ENCODE assay signal across 12 mouse cellular contexts in the genomic region with DNA sequence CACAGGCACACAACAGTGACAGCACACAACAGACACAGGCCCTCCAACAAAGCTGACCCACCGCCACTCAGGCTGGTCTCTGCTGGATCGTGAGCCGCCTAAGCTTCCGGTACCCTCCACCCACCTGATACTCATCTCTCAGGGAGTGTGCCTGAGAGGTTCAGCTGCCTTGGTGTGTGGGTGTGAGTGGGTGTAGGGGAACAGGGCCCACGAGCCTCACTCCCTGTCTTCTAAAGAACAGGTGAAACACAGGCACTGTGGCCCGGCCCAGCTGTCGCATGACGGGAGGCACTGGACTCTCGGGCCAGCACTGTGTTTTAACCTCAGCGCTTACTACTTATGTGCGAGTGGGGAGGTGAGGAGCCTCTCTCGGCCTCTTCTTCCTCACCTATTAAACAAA. TPM values are rescaled to one million over a fixed set of nuclear protein-coding genes. Genes with fewer than 3 reads are reported as not detected.
DNase-seq lines count a peak whose midpoint lies in the region; ATAC-seq and TF ChIP-seq lines count a peak whose summit lies in the region.
"Had no signal": no experiment of that assay in that cellular context is flagged by ENCODE, and none has a peak within 500 bp of the region (broad histone marks: within the 10 kb centered on the region; RNA-seq: fewer than 3 reads in every experiment).

No protein-coding gene starts in this region.

- peaks cover 24% of the 10 kb centered on the region for H3K36me3 ChIP-seq in heart, embryonic 13.5 days
- H3K36me3 ChIP-seq in heart, adult 2 months (ENCODE audit: control insufficient read depth, insufficient read depth, low read length) = no peaks in the 10 kb centered on the region
- no peaks in the 10 kb centered on the region; the same call in 1 of the 2 replicates for H3K36me3 ChIP-seq in midbrain, embryonic 11.5 days (ENCODE audit: control insufficient read depth, insufficient read depth, low read length)
- peaks cover 22% of the 10 kb centered on the region for H3K36me3 ChIP-seq in midbrain, embryonic 14.5 days (ENCODE audit: control insufficient read depth, insufficient read depth, low read length)
- peaks cover 9% of the 10 kb centered on the region for H3K36me3 ChIP-seq in hindbrain, embryonic 15.5 days
- peaks cover 29% of the 10 kb centered on the region for H3K36me3 ChIP-seq in neural tube, embryonic 13.5 days

- H3K4me1 ChIP-seq in heart, embryonic 13.5 days = peaks cover 43% of the 10 kb centered on the region
- peaks cover 11% of the 10 kb centered on the region for H3K4me1 ChIP-seq in heart, adult 2 months (ENCODE audit: control insufficient read depth, insufficient read depth, low read length)
- H3K4me1 ChIP-seq in midbrain, embryonic 11.5 days (ENCODE audit: control insufficient read depth, insufficient read depth, low read length) = peaks cover 19% of the 10 kb centered on the region
- peaks cover 18% of the 10 kb centered on the region for H3K4me1 ChIP-seq in midbrain, embryonic 14.5 days (ENCODE audit: control insufficient read depth, insufficient read depth, low read length)
- H3K4me1 ChIP-seq in hindbrain, embryonic 15.5 days (replicated peaks) = peaks cover 44% of the 10 kb centered on the region
- peaks cover 45% of the 10 kb centered on the region for H3K4me1 ChIP-seq in neural tube, embryonic 13.5 days (replicated peaks)

- no peak for DNase-seq in heart, adult 2 months
- DNase-seq in midbrain, embryonic 11.5 days (ENCODE audit: low spot score, missing footprints) = peak; percentile 62
- DNase-seq in midbrain, embryonic 14.5 days = no peak
- no peak for DNase-seq in gastrocnemius, postnatal 4 days (ENCODE audit: low spot score in 2 of 2)
- DNase-seq in right cerebral cortex, adult 18-20 months = no peak
- DNase-seq: kidney, postnatal 14 days; right cerebral cortex, postnatal 14 days; thymus, adult 2 months had no signal

- TF ChIP-seq EP300 in heart, adult 2 months (IDR thresholded peaks at IDR 0.05; ENCODE audit: insufficient read depth, low read depth, low read length) = no peak

- no peak for ATAC-seq in heart, embryonic 13.5 days (ENCODE audit: extremely low read depth, insufficient number of reproducible peaks, low FRiP score, low TSS enrichment)
- no peak for ATAC-seq in midbrain, embryonic 11.5 days (ENCODE audit: low FRiP score)
- no peak for ATAC-seq in midbrain, embryonic 14.5 days (ENCODE audit: low FRiP score, low TSS enrichment)
- ATAC-seq in hindbrain, embryonic 15.5 days (ENCODE audit: low FRiP score, low read depth) = no peak
- no peak for ATAC-seq in neural tube, embryonic 13.5 days (ENCODE audit: low read depth)

- no peak for TF ChIP-seq POLR2A in heart, adult 2 months (IDR thresholded peaks at IDR 0.05; ENCODE audit: insufficient read depth, low read depth, low read length)

- H3K9ac ChIP-seq in heart, embryonic 13.5 days = no peak overlapping the region; the same call in 1 of the 2 replicates
- H3K9ac ChIP-seq in heart, adult 2 months (ENCODE audit: low read depth, low read length) = no peak overlapping the region
- H3K9ac ChIP-seq in midbrain, embryonic 11.5 days (ENCODE audit: low read length) = no peak overlapping the region
- H3K9ac ChIP-seq in midbrain, embryonic 14.5 days (replicated peaks; ENCODE audit: low read length) = no peak overlapping the region; the same call in 1 of the 2 replicates
- no peak overlapping the region for H3K9ac ChIP-seq in hindbrain, embryonic 15.5 days
- peak overlapping the region; percentile 55; the same call in 1 of the 2 replicates for H3K9ac ChIP-seq in neural tube, embryonic 13.5 days

- no peaks in the 10 kb centered on the region for H3K27me3 ChIP-seq in heart, embryonic 13.5 days (replicated peaks)
- H3K27me3 ChIP-seq in heart, adult 2 months (ENCODE audit: control insufficient read depth, insufficient read depth, low read length) = no peaks in the 10 kb centered on the region
- no peaks in the 10 kb centered on the region; the same call in 1 of the 2 replicates for H3K27me3 ChIP-seq in midbrain, embryonic 11.5 days (ENCODE audit: control insufficient read depth, insufficient read depth, low read length)
- H3K27me3 ChIP-seq in midbrain, embryonic 14.5 days (ENCODE audit: control insufficient read depth, insufficient read depth, low read length) = no peaks in the 10 kb centered on the region
- H3K27me3 ChIP-seq in hindbrain, embryonic 15.5 days = no peaks in the 10 kb centered on the region
- no peaks in the 10 kb centered on the region for H3K27me3 ChIP-seq in neural tube, embryonic 13.5 days
- H3K27me3 ChIP-seq: lung, embryonic 15.5 days had no signal

- 80% methylated on average over 12 of the region's 12 CpGs for WGBS in heart, embryonic 13.5 days
- WGBS in heart, adult 2 months = 84% methylated on average over 12 of the region's 12 CpGs
- 86% methylated on average over 12 of the region's 12 CpGs for WGBS in midbrain, embryonic 11.5 days
- WGBS in midbrain, embryonic 14.5 days = 89% methylated on average over 12 of the region's 12 CpGs
- 87% methylated on average over 12 of the region's 12 CpGs for WGBS in hindbrain, embryonic 15.5 days
- WGBS in neural tube, embryonic 13.5 days = 92% methylated on average over 12 of the region's 12 CpGs

- no peak overlapping the region for H3K27ac ChIP-seq in heart, embryonic 13.5 days (replicated peaks)
- no peak overlapping the region for H3K27ac ChIP-seq in heart, adult 2 months
- H3K27ac ChIP-seq in midbrain, embryonic 11.5 days (ENCODE audit: low read depth, low read length) = no peak overlapping the region
- H3K27ac ChIP-seq in midbrain, embryonic 14.5 days (replicated peaks; ENCODE audit: low read depth, low read length) = no peak overlapping the region
- H3K27ac ChIP-seq in hindbrain, embryonic 15.5 days (replicated peaks) = no peak overlapping the region
- no peak overlapping the region for H3K27ac ChIP-seq in neural tube, embryonic 13.5 days (replicated peaks)
- H3K27ac ChIP-seq: lung, embryonic 15.5 days had no signal

- intact Hi-C loops in heart, adult 2 months (cut with DNase I) = loop anchor here (2.0 to 10.0 kb wide), 2 partner anchors 19 to 377 kb away; a partner anchor contains a TSS

- H3K4me3 ChIP-seq in heart, embryonic 13.5 days = no peak overlapping the region
- H3K4me3 ChIP-seq in heart, adult 2 months = no peak overlapping the region
- no peak overlapping the region for H3K4me3 ChIP-seq in midbrain, embryonic 11.5 days (ENCODE audit: low read depth, low read length)
- H3K4me3 ChIP-seq in midbrain, embryonic 14.5 days (replicated peaks; ENCODE audit: low read depth, low read length) = no peak overlapping the region
- no peak overlapping the region for H3K4me3 ChIP-seq in hindbrain, embryonic 15.5 days
- H3K4me3 ChIP-seq in neural tube, embryonic 13.5 days = no peak overlapping the region
- H3K4me3 ChIP-seq: lung, embryonic 15.5 days had no signal

- TF ChIP-seq CTCF in heart, adult 2 months (IDR thresholded peaks at IDR 0.05) = no peak

- no peaks in the 10 kb centered on the region for H3K9me3 ChIP-seq in heart, embryonic 13.5 days
- H3K9me3 ChIP-seq in midbrain, embryonic 11.5 days (ENCODE audit: control insufficient read depth, low read length) = no peaks in the 10 kb centered on the region
- H3K9me3 ChIP-seq in midbrain, embryonic 14.5 days (ENCODE audit: control insufficient read depth, low read length) = no peaks in the 10 kb centered on the region
- no peaks in the 10 kb centered on the region for H3K9me3 ChIP-seq in hindbrain, embryonic 15.5 days
- no peaks in the 10 kb centered on the region for H3K9me3 ChIP-seq in neural tube, embryonic 13.5 days
- H3K9me3 ChIP-seq: lung, embryonic 15.5 days had no signal

- 0 out of 2 replicates have a peak, but pooled peaks cover 3% of the 10 kb centered on the region for H3K79me2 ChIP-seq in heart, adult 2 months (replicated peaks; ENCODE audit: control insufficient read depth, insufficient read depth, low read length)

- H3K4me2 ChIP-seq in heart, embryonic 13.5 days = 0 out of 2 replicates have a peak overlapping the region, but pooled peaks have one; percentile 11
- H3K4me2 ChIP-seq in midbrain, embryonic 11.5 days = no peak overlapping the region
- H3K4me2 ChIP-seq in midbrain, embryonic 14.5 days (ENCODE audit: low read length) = no peak overlapping the region
- H3K4me2 ChIP-seq in hindbrain, embryonic 15.5 days = 0 out of 2 replicates have a peak overlapping the region, but pooled peaks have one; percentile 7
- 0 out of 2 replicates have a peak overlapping the region, but pooled peaks have one; percentile 7 for H3K4me2 ChIP-seq in neural tube, embryonic 13.5 days

RNA-seq across cellular contexts. Expression of a gene that starts 2.8 kb away (rescaled TPM):
- polyA plus RNA-seq in heart, embryonic 13.5 days (2015; fragmentation: Nextera tagmentation; extraction: Ambion mirVana) = 54.9 and 57.7 TPM in 2 replicates
- total RNA-seq in heart, adult 2 months (2021) = 10 to 100 TPM; 28.1 to 32.0 TPM
- 30.8 and 40.6 TPM in 2 replicates for polyA plus RNA-seq in heart, adult 2 months (2012; rRNA removed)
- polyA plus RNA-seq in midbrain, embryonic 11.5 days (2014; fragmentation: Nextera tagmentation; extraction: Ambion mirVana) = 106 and 110 TPM in 2 replicates
- 68.3 and 81.4 TPM in 2 replicates for polyA plus RNA-seq in midbrain, embryonic 14.5 days (2014; fragmentation: Nextera tagmentation; extraction: Ambion mirVana)
- 101 and 109 TPM in 2 replicates for polyA plus RNA-seq in hindbrain, embryonic 15.5 days (2015; fragmentation: Nextera tagmentation; extraction: Ambion mirVana)
- 78.7 and 81.6 TPM in 2 replicates for polyA plus RNA-seq in neural tube, embryonic 13.5 days (2015; fragmentation: Nextera tagmentation; extraction: Ambion mirVana)
- 10 to 100 TPM; 55.4 to 58.1 TPM for total RNA-seq in gastrocnemius, postnatal 4 days (2021)

RNA-seq across cellular contexts. Expression of a gene that starts 9.2 kb away (rescaled TPM):
- 11.6 and 12.2 TPM in 2 replicates for polyA plus RNA-seq in heart, embryonic 13.5 days (2015; fragmentation: Nextera tagmentation; extraction: Ambion mirVana)
- total RNA-seq in heart, adult 2 months (2021) = 10 to 100 TPM; 33.4 to 36.5 TPM
- 33.7 and 34.1 TPM in 2 replicates for polyA plus RNA-seq in heart, adult 2 months (2012; rRNA removed)
- polyA plus RNA-seq in midbrain, embryonic 11.5 days (2014; fragmentation: Nextera tagmentation; extraction: Ambion mirVana) = 12.8 and 16.5 TPM in 2 replicates
- polyA plus RNA-seq in midbrain, embryonic 14.5 days (2014; fragmentation: Nextera tagmentation; extraction: Ambion mirVana) = 20.2 and 24.5 TPM in 2 replicates
- 29.7 and 30.7 TPM in 2 replicates for polyA plus RNA-seq in hindbrain, embryonic 15.5 days (2015; fragmentation: Nextera tagmentation; extraction: Ambion mirVana)
- 23.2 and 24.8 TPM in 2 replicates for polyA plus RNA-seq in neural tube, embryonic 13.5 days (2015; fragmentation: Nextera tagmentation; extraction: Ambion mirVana)
- total RNA-seq in gastrocnemius, postnatal 4 days (2021) = 10 to 100 TPM; 17.6 to 19.6 TPM

RNA-seq across cellular contexts. Expression of a gene that starts 21.4 kb away (rescaled TPM):
- 136 and 148 TPM in 2 replicates for polyA plus RNA-seq in heart, embryonic 13.5 days (2015; fragmentation: Nextera tagmentation; extraction: Ambion mirVana)
- 10 to 100 TPM; 57.3 to 68.9 TPM for total RNA-seq in heart, adult 2 months (2021)
- polyA plus RNA-seq in heart, adult 2 months (2012; rRNA removed) = 91.8 and 105 TPM in 2 replicates
- polyA plus RNA-seq in midbrain, embryonic 11.5 days (2014; fragmentation: Nextera tagmentation; extraction: Ambion mirVana) = 103 and 109 TPM in 2 replicates
- polyA plus RNA-seq in midbrain, embryonic 14.5 days (2014; fragmentation: Nextera tagmentation; extraction: Ambion mirVana) = 141 and 150 TPM in 2 replicates
- 168 and 179 TPM in 2 replicates for polyA plus RNA-seq in hindbrain, embryonic 15.5 days (2015; fragmentation: Nextera tagmentation; extraction: Ambion mirVana)
- polyA plus RNA-seq in neural tube, embryonic 13.5 days (2015; fragmentation: Nextera tagmentation; extraction: Ambion mirVana) = 154 and 155 TPM in 2 replicates
- 100 to 1,000 TPM; 191 to 192 TPM for total RNA-seq in gastrocnemius, postnatal 4 days (2021)

RNA-seq across cellular contexts. Expression of a gene that starts 23.5 kb away (rescaled TPM):
- 122 and 142 TPM in 2 replicates for polyA plus RNA-seq in heart, embryonic 13.5 days (2015; fragmentation: Nextera tagmentation; extraction: Ambion mirVana)
- 10 to 100 TPM; 45.4 to 50.3 TPM for total RNA-seq in heart, adult 2 months (2021)
- polyA plus RNA-seq in heart, adult 2 months (2012; rRNA removed) = 35.3 and 37.8 TPM in 2 replicates
- 185 and 192 TPM in 2 replicates for polyA plus RNA-seq in midbrain, embryonic 11.5 days (2014; fragmentation: Nextera tagmentation; extraction: Ambion mirVana)
- polyA plus RNA-seq in midbrain, embryonic 14.5 days (2014; fragmentation: Nextera tagmentation; extraction: Ambion mirVana) = 240 and 297 TPM in 2 replicates
- polyA plus RNA-seq in hindbrain, embryonic 15.5 days (2015; fragmentation: Nextera tagmentation; extraction: Ambion mirVana) = 291 and 302 TPM in 2 replicates
- 233 and 260 TPM in 2 replicates for polyA plus RNA-seq in neural tube, embryonic 13.5 days (2015; fragmentation: Nextera tagmentation; extraction: Ambion mirVana)
- 10 to 100 TPM; 72.3 to 75.8 TPM for total RNA-seq in gastrocnemius, postnatal 4 days (2021)

RNA-seq across cellular contexts. Expression of a gene that starts 26.9 kb away (rescaled TPM):
- 1.5 and 2.0 TPM in 2 replicates for polyA plus RNA-seq in heart, embryonic 13.5 days (2015; fragmentation: Nextera tagmentation; extraction: Ambion mirVana)
- 1 to 10 TPM; 2.8 to 4.4 TPM for total RNA-seq in heart, adult 2 months (2021)
- 3.3 and 5.1 TPM in 2 replicates for polyA plus RNA-seq in heart, adult 2 months (2012; rRNA removed)
- polyA plus RNA-seq in midbrain, embryonic 11.5 days (2014; fragmentation: Nextera tagmentation; extraction: Ambion mirVana) = 0.37 and 0.82 TPM in 2 replicates
- 0.71 and 0.85 TPM in 2 replicates for polyA plus RNA-seq in midbrain, embryonic 14.5 days (2014; fragmentation: Nextera tagmentation; extraction: Ambion mirVana)
- polyA plus RNA-seq in hindbrain, embryonic 15.5 days (2015; fragmentation: Nextera tagmentation; extraction: Ambion mirVana) = 0.86 and 1.9 TPM in 2 replicates
- polyA plus RNA-seq in neural tube, embryonic 13.5 days (2015; fragmentation: Nextera tagmentation; extraction: Ambion mirVana) = 1.1 and 1.8 TPM in 2 replicates
- total RNA-seq in gastrocnemius, postnatal 4 days (2021) = under 1 TPM; 0.44 to 0.52 TPM

Comparison
In these comparisons a context has a peak if more than half of its experiments do, and no peak if none do; other contexts are left out.
1. H3K4me2 ChIP-seq: peak in heart, embryonic 13.5 days (single experiment), hindbrain, embryonic 15.5 days (single experiment) and neural tube, embryonic 13.5 days (single experiment); none in midbrain, embryonic 11.5 days (single experiment) and midbrain, embryonic 14.5 days (single experiment).